Mouse (Mus musculus): ENCODE measurements around the gene Rassf1. TPM values are rescaled to one million over a fixed set of nuclear protein-coding genes. Genes with fewer than 3 reads are reported as not detected.
"Not testable (repeated sequence)": the region's sequence is repeated elsewhere in the genome, so short reads cannot be mapped to it uniquely, and the experiment has no call there.

The Rassf1 gene
- polyA plus RNA-seq, 1 experiment from 2014 or later = 83.2 TPM

DNA sequence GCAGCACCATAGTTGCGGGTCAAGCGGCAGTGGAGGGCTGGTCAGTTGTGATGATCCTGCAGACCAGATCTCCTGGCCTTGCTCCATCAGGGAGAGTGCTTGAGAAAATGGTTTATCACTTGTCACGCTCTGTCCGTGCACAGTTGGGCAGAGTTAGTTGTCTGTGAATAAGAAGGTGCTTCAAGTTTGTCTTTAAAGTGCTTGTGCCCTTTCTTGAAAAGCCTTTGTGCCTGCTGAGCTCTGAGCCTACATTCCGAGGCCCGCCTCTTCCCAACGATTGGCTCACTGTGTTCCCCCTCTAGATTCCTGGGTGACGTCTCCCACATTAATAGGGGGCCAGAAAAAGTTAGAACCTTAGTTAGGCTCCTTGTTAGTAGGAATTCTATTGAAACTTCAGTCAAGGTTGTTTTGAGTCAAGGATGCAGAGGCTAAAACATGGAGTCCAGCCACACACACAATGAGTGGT, 568 bp downstream of the Rassf1 start:
- H3K36me3 ChIP-seq = peaks cover 5% of the 10 kb centered on the region
- WGBS = 8% methylated on average over 8 of the region's 8 CpGs
- 0 out of 2 replicates have a peak, but pooled peaks cover 3% of the 10 kb centered on the region for H3K27me3 ChIP-seq
- peak overlapping the region; percentile 86 for H3K9ac ChIP-seq
- peak overlapping the region; percentile 84 for H3K27ac ChIP-seq
- no peak for ATAC-seq (ENCODE audit: low FRiP score, low read depth)
- H3K4me2 ChIP-seq (replicated peaks) = peak overlapping the region; percentile 86
- H3K9me3 ChIP-seq = no peaks in the 10 kb centered on the region
- H3K4me3 ChIP-seq = peak overlapping the region; percentile 79
- peaks cover 61% of the 10 kb centered on the region for H3K4me1 ChIP-seq

DNA sequence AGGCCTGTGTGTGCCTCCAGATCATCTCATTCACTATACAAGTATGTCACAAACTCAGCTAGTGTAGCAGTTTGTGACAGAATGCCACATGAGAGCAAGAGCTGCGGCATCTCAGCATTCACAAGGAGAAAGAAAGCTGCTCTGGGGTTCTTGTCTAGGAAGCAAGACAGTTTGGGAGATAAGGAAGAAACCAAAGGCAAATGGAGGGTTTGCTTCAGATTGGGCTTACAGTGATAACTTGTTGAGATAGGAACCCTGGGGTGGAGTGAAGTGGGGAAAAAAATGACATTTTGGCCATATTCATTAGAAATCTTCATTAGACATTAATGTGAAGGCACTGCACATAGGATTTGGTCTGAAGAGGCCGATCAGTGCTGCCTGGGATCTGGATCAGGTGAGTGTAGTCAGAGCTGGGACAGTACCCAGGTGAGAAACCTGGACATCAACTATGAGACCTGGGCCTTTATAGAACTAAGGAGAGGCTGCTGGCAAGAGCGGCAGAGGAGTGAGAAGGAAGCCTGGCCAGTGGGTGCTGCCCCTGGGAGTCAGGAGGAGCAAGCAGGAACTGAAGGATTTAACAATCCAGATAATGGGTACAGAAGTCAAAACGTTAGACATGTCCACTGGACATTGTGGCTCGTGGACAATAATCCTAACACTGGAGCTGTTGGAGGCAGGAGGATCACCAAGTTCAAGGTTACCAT, 1.5 kb downstream of the Rassf1 start:
- Histone ChIP-seq H3K27me3 (0 out of 2 replicates have a peak, but pooled peaks cover 3% of the 10 kb centered on the region), H3K9ac (peak overlapping the region; percentile 86), H3K27ac (peak overlapping the region; percentile 89; the same call in 1 of the 2 replicates), H3K4me2 (replicated peaks) (peak overlapping the region; percentile 86), H3K9me3 (no peaks in the 10 kb centered on the region), H3K4me3 (peak overlapping the region; percentile 79), H3K36me3 (peaks cover 14% of the 10 kb centered on the region), H3K4me1 (peaks cover 53% of the 10 kb centered on the region)
- no peak for ATAC-seq (ENCODE audit: low FRiP score, low read depth)
- WGBS = 70% methylated on average over 5 of the region's 5 CpGs

DNA sequence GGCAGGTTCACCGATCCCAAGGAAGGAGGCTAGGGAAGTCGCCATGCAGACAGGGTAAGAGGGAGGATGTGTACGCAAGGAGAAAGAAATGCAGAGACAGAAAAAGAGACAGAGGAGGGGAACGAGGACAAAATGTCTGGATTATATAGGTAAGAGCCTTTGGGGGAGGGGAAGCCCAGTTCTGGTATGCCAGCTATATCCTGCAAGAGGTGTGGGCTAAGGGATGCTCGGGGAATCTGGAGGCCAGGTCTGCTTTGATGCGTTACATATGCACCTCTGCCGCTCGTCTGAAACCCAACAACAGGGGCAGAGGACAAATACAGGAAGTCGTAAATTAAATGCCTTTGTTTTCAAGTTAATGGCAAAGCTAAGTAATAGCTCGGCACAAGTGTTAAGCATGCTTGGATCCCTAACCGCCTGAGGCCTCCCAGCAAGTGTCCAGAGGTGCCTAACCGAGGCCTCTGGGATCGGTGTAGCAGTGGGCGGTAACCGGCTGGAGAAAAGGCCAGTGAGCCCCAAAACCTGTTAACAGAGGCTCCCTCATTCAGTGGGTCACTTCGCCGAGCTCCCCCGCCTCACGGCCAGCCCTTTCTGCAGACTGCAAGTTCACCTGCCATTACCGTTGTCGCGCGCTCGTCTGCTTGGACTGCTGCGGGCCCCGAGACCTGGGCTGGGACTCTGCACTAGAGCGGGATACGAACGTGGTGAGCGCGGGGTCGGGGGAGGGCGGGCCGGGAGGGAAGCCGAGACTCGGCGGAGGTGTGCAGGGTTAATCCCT, 2.4 kb downstream of the Rassf1 start:
- Histone ChIP-seq H3K9me3 (no peaks in the 10 kb centered on the region), H3K4me3 (peak overlapping the region; percentile 79), H3K36me3 (peaks cover 23% of the 10 kb centered on the region), H3K4me2 (replicated peaks) (peak overlapping the region; percentile 86), H3K9ac (peak overlapping the region; percentile 67), H3K27ac (peak overlapping the region; percentile 89), H3K27me3 (0 out of 2 replicates have a peak, but pooled peaks cover 3% of the 10 kb centered on the region), H3K4me1 (peaks cover 53% of the 10 kb centered on the region)
- WGBS = 2% methylated on average over 37 of the region's 37 CpGs
- peak; percentile 33 for ATAC-seq (ENCODE audit: low FRiP score, low read depth)

DNA sequence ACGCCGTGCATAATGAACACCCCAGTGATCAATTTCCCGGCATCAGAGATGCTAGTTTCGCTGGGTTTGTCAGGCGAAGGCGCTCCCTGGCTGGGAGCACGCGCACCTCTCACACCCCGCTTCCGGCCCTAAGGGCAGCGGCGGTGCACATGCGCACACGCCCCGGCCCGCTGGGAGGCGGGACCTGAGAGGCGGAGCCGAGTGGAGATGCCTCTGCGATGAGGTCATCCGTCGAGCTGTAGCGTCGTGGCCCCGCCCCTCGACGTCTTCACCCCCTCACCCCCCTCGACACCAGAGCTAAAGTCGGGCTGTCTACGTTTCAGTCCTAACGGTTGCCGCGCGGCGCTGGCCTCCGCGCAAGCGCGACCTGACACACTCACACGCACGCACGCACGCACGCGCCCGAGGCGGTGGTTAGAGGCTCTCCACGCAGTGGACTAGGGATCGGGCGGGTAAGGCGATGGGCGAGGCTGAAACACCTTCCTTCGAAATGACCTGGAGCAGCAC, 3.0 kb downstream of the Rassf1 start:
- Histone ChIP-seq H3K9ac (peak overlapping the region; percentile 86), H3K4me1 (peaks cover 53% of the 10 kb centered on the region), H3K4me2 (replicated peaks) (peak overlapping the region; percentile 86), H3K4me3 (peak overlapping the region; percentile 79), H3K27me3 (0 out of 2 replicates have a peak, but pooled peaks cover 3% of the 10 kb centered on the region), H3K9me3 (no peaks in the 10 kb centered on the region), H3K27ac (peak overlapping the region; percentile 96), H3K36me3 (peaks cover 30% of the 10 kb centered on the region)
- peak; percentile 94 for ATAC-seq (ENCODE audit: low FRiP score, low read depth)
- under 1% methylated on average over 53 of the region's 53 CpGs for WGBS

DNA sequence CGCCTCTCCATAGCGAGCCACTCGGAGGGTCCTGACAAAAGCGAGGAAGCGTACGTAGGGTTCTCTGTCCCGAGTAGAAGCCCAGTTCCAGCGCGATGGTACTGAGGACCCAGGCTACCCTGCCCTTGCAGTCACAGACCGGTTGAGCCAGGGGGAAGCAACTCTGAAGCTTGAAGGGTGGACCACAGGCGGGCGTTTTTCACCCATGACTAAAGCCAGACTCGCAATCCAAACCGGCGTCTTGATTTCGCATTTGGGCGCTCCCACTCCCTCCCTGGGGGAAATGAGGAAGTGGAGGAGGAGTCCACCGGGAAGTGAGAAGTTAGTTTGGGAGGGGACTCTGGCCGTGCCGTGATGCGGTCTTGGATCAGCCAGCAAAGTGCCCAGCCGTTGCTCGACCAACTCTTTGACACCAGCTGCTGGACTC, 3.7 kb downstream of the Rassf1 start:
- peak overlapping the region; percentile 96 for H3K27ac ChIP-seq
- peaks cover 36% of the 10 kb centered on the region for H3K36me3 ChIP-seq
- peak overlapping the region; percentile 86 for H3K9ac ChIP-seq
- peak overlapping the region; percentile 79 for H3K4me3 ChIP-seq
- 0 out of 2 replicates have a peak, but pooled peaks cover 3% of the 10 kb centered on the region for H3K27me3 ChIP-seq
- no peak; the same call in 1 of the 2 replicates for ATAC-seq (ENCODE audit: low FRiP score, low read depth)
- under 1% methylated on average over 23 of the region's 23 CpGs for WGBS
- H3K4me2 ChIP-seq (replicated peaks) = peak overlapping the region; percentile 86
- H3K4me1 ChIP-seq = peaks cover 53% of the 10 kb centered on the region
- H3K9me3 ChIP-seq = no peaks in the 10 kb centered on the region

DNA sequence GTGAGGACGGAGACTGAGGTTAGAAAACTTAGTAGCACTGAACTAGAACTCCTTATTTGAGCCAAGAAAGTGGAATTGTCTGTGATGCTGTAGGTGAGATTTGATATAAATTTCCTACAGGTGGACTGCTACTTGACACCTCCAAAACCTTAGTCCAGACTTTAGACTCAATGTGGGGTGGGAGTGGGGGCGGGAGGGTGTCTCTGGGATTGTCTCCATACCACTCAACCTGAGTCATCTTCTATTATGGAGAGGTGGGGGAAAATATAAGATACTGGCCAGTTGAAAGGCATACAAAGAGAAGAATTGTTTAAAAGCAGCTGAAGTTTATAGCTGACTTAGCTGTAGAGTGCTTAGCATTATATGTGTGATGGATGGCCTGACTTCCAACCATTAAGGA, 4.3 kb downstream of the Rassf1 start:
- Histone ChIP-seq H3K4me3 (peak overlapping the region; percentile 79), H3K9ac (peak overlapping the region; percentile 86), H3K4me1 (peaks cover 46% of the 10 kb centered on the region), H3K27me3 (no peaks in the 10 kb centered on the region), H3K27ac (peak overlapping the region; percentile 96; the same call in 1 of the 2 replicates), H3K9me3 (no peaks in the 10 kb centered on the region), H3K36me3 (peaks cover 43% of the 10 kb centered on the region), H3K4me2 (replicated peaks) (peak overlapping the region; percentile 86)
- 41% methylated on average over 2 of the region's 2 CpGs for WGBS
- no peak for ATAC-seq (ENCODE audit: low FRiP score, low read depth)

DNA sequence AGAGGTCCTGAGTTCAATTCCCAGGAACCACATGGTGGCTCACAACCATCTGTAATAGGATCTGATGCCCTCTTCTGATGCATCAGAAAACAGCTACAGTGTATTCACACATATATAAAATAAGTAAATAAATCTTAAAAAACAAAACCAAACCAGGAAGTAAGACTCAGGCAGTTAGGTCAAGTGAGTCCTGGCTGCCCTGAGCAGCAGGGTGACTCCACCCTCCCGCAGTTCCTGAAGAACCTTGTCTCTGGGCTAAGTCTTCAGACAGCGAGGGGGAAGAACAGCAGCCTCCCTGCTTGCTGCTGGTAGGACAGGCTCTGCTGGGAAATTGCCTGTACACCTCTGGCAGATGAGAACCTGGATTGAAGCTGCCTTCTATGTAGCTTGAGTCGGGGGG, 5.0 kb downstream of the Rassf1 start:
- Histone ChIP-seq H3K9ac (peak overlapping the region; percentile 86; the same call in 1 of the 2 replicates), H3K9me3 (no peaks in the 10 kb centered on the region), H3K4me2 (replicated peaks) (peak overlapping the region; percentile 86), H3K27me3 (no peaks in the 10 kb centered on the region), H3K4me3 (peak overlapping the region; percentile 79), H3K36me3 (peaks cover 49% of the 10 kb centered on the region), H3K27ac (no peak overlapping the region), H3K4me1 (peaks cover 40% of the 10 kb centered on the region)
- WGBS = 74% methylated on average over 3 of the region's 3 CpGs
- no peak for ATAC-seq (ENCODE audit: low FRiP score, low read depth)

DNA sequence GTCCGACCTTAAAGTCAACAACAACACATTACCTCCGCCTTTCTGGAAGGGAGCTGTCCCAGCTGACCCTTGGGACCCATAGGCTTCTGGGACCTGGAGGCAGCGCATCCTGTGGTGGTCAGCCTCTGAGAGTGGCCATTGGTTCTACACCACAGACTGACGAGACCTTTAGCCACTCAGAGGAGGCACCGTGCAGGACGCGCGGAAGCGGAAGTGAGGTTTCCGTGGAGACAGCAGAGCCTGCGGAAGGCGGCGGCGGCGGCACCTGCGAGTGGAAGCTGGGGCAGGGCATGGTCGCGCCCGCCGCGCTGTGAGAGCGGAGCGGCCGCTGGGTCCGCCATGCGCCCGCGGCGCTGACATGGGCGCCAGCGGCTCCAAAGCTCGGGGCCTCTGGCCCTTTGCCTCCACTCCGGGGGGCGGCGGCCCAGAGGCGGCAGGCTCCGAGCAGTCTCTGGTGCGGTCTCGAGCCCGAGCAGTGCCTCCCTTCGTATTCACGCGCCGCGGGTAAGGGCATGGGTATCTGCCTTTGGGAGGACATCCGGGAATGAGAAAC, 11.8 kb downstream of the Rassf1 start, which contains the start of gene Tusc2:
Gene Tusc2, plus strand, starts transcription at position 227 of the 553 bp plus-strand sequence.
- peak within 1 kb of the TSS; percentile 84 for H3K9ac ChIP-seq
- peaks cover 61% of the 10 kb centered on the region for H3K36me3 ChIP-seq
- H3K27me3 ChIP-seq = no peaks in the 10 kb centered on the region
- under 1% methylated on average over 42 of the region's 46 CpGs for WGBS
- peak within 1 kb of the TSS; percentile 87 for H3K4me2 ChIP-seq (replicated peaks)
- peaks cover 35% of the 10 kb centered on the region for H3K4me1 ChIP-seq
- H3K4me3 ChIP-seq = peak within 1 kb of the TSS; percentile 93
- H3K27ac ChIP-seq = peak within 1 kb of the TSS; percentile 55
- no peaks in the 10 kb centered on the region for H3K9me3 ChIP-seq
- peak; percentile 96 for ATAC-seq (ENCODE audit: low FRiP score, low read depth)

DNA sequence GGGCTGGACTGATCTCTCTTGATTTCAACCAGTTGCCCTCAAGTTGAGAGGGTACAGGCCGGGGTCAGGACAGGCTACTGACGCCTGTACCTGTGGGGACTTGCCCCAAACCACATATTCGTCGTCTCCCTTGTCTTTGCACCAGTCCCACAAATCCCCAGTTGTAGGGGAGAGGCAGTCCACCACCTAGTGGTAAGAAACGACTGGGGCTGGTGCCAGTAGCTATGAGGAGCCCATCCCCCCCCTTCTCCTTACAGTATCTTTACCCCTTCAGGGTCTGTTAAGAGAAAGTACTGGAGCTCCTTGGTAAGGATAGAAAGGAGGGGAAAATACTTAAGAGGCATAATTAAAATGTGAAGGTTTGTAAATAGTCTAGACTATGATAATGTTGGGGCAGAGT, 14.2 kb downstream of the Rassf1 start:
- not testable (repeated sequence) for H3K9ac ChIP-seq; ATAC-seq (ENCODE audit: low FRiP score, low read depth); H3K9me3 ChIP-seq; H3K27me3 ChIP-seq; H3K4me3 ChIP-seq; H3K27ac ChIP-seq
- Histone ChIP-seq H3K4me1 (peaks cover 48% of the 10 kb centered on the region), H3K36me3 (peaks cover 40% of the 10 kb centered on the region), H3K4me2 (replicated peaks) (peak overlapping the region; percentile 16; the same call in 1 of the 2 replicates)
- WGBS = 46% methylated on average over 5 of the region's 5 CpGs

DNA sequence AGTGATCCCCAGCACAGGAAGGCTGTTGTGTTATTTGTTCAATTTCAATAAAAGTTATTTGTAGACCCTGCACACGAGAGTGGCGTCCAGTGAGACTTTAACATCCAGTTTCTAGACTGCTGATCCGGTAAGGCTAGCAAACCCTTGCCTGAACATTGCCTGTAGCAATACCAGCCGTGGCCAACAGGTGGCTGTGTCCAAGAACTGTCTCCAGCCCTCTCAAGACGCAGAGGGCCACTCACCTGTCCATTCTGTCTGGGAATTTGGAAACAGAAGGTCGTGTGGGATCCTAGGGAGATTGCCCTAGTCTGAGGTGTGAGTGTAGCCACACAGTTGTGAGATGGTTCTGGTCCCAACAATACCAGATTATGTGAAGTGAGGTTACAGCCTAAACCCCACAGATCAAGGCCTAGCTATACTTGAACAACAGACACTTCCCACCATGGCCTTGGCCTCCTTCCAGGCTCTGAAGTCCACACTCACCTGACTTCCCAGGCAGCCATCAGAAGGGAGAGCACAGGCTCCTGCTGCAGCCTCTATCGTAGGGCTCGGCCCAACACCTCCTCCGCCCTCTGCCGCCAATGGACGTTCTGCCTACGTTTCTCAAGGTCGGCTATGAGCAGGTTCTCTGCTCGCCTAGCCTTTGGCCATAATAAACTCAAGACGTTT, 14.8 kb downstream of the Rassf1 start:
- peaks cover 54% of the 10 kb centered on the region for H3K4me1 ChIP-seq
- 56% methylated on average over 15 of the region's 15 CpGs for WGBS
- no peak overlapping the region for H3K9ac ChIP-seq
- peak overlapping the region; percentile 15 for H3K4me3 ChIP-seq
- no peaks in the 10 kb centered on the region for H3K27me3 ChIP-seq
- no peak overlapping the region for H3K4me2 ChIP-seq (replicated peaks)
- H3K9me3 ChIP-seq = no peaks in the 10 kb centered on the region
- 0 out of 2 replicates have a peak overlapping the region, but pooled peaks have one; percentile 6 for H3K27ac ChIP-seq
- ATAC-seq (ENCODE audit: low FRiP score, low read depth) = no peak
- peaks cover 40% of the 10 kb centered on the region for H3K36me3 ChIP-seq

DNA sequence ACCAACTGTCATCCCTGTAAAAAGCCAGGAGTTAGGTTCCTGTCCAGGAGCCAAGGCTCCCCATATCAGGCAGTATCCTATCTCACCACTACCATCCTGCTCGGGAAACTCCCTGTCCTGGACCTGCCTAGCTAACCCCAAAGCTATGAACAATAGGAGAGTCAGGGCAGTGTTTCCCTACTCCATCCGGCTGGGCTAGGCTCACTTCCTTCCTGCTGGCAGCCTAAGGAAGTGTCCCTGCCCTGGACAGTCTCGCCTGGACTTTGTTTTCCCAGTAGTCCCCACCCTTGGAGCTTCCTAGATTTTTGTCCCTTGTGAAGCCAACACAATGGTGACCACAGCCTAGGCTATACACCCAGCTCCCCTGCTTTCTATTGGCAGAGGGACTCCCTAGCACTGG, 15.5 kb downstream of the Rassf1 start:
- H3K9me3 ChIP-seq = no peaks in the 10 kb centered on the region
- H3K9ac ChIP-seq = no peak overlapping the region
- no peaks in the 10 kb centered on the region for H3K27me3 ChIP-seq
- WGBS = 75% methylated on average over 3 of the region's 3 CpGs
- peaks cover 61% of the 10 kb centered on the region for H3K4me1 ChIP-seq
- peak overlapping the region; percentile 15; the same call in 1 of the 2 replicates for H3K27ac ChIP-seq
- peak overlapping the region; percentile 89; the same call in 1 of the 2 replicates for H3K4me2 ChIP-seq (replicated peaks)
- ATAC-seq (ENCODE audit: low FRiP score, low read depth) = no peak
- no peak overlapping the region for H3K4me3 ChIP-seq
- peaks cover 40% of the 10 kb centered on the region for H3K36me3 ChIP-seq
